Mouse (Mus musculus): ENCODE measurements at regions not wholly inside any gene's neighbourhood (a gene's known extent, or its start where the extent isn't known, plus 50 kb on each side); places are given as distances from the start of the nearest gene placed in this dataset.

GRCm38 (mm10) chr7:83031101-83031500, 164.0 kb downstream of the Mex3b start:
- H3ac ChIP-seq (ENCODE audit: control insufficient read depth, insufficient read length, low read depth), result no peak overlapping the region
- no peaks in the 10 kb centered on the region for H3K79me3 ChIP-seq (ENCODE audit: low read depth)
- H3K27me3 ChIP-seq (ENCODE audit: control insufficient read depth, insufficient read depth, insufficient read length), result no peaks in the 10 kb centered on the region
- TF ChIP-seq MYOD1 (IDR thresholded peaks at IDR 0.05; ENCODE audit: control insufficient read depth, insufficient read length, low read depth), result no peak
- TF ChIP-seq FOSL1 (IDR thresholded peaks at IDR 0.05; ENCODE audit: insufficient read depth, low read length, poor library complexity, severe bottlenecking), result no peak
- TF ChIP-seq CEBPB (IDR thresholded peaks at IDR 0.05; ENCODE audit: low read depth), result no peak
- no peak for TF ChIP-seq USF1 (IDR thresholded peaks at IDR 0.05; ENCODE audit: low read depth)
- no peak for TF ChIP-seq MAX (IDR thresholded peaks at IDR 0.05)
- no peak for TF ChIP-seq CTCF (IDR thresholded peaks at IDR 0.05; ENCODE audit: control insufficient read depth, insufficient read depth, insufficient read length)
- no peaks in the 10 kb centered on the region for H3K36me3 ChIP-seq (ENCODE audit: control insufficient read depth, insufficient read depth)
- no peak overlapping the region for H3K4me3 ChIP-seq (ENCODE audit: insufficient read depth, poor library complexity, severe bottlenecking)
- no peaks in the 10 kb centered on the region for H3K79me2 ChIP-seq (ENCODE audit: control insufficient read depth, insufficient read depth)

GRCm38 (mm10) chr7:83032025-83032424, 164.9 kb downstream of the Mex3b start:
- no peaks in the 10 kb centered on the region for H3K36me3 ChIP-seq (ENCODE audit: control insufficient read depth, insufficient read depth)
- H3K27me3 ChIP-seq (ENCODE audit: control insufficient read depth, insufficient read depth, insufficient read length), result no peaks in the 10 kb centered on the region
- no peak overlapping the region for H3ac ChIP-seq (ENCODE audit: control insufficient read depth, insufficient read length, low read depth)
- no peaks in the 10 kb centered on the region for H3K79me3 ChIP-seq (ENCODE audit: low read depth)
- H3K4me3 ChIP-seq (ENCODE audit: insufficient read depth, poor library complexity, severe bottlenecking), result no peak overlapping the region
- TF ChIP-seq CEBPB (IDR thresholded peaks at IDR 0.05; ENCODE audit: low read depth) (no peak), MYOD1 (IDR thresholded peaks at IDR 0.05; ENCODE audit: control insufficient read depth, insufficient read length, low read depth) (peak; percentile 80)
- H3K79me2 ChIP-seq (ENCODE audit: control insufficient read depth, insufficient read depth), result no peaks in the 10 kb centered on the region

GRCm38 (mm10) chr7:83032924-83033323, 165.8 kb downstream of the Mex3b start:
- Histone ChIP-seq H3K79me2 (ENCODE audit: control insufficient read depth, insufficient read depth) (no peaks in the 10 kb centered on the region), H3K27me3 (ENCODE audit: control insufficient read depth, insufficient read depth, insufficient read length) (no peaks in the 10 kb centered on the region), H3K79me3 (ENCODE audit: low read depth) (no peaks in the 10 kb centered on the region), H3K4me3 (ENCODE audit: insufficient read depth, poor library complexity, severe bottlenecking) (no peak overlapping the region), H3K36me3 (ENCODE audit: control insufficient read depth, insufficient read depth) (no peaks in the 10 kb centered on the region), H3ac (ENCODE audit: control insufficient read depth, insufficient read length, low read depth) (no peak overlapping the region)
- TF ChIP-seq USF1 (IDR thresholded peaks at IDR 0.05; ENCODE audit: low read depth), result no peak
- no peak for TF ChIP-seq CEBPB (IDR thresholded peaks at IDR 0.05; ENCODE audit: low read depth)
- no peak for TF ChIP-seq MYOD1 (IDR thresholded peaks at IDR 0.05; ENCODE audit: control insufficient read depth, insufficient read length, low read depth)
- TF ChIP-seq FOSL1 (IDR thresholded peaks at IDR 0.05; ENCODE audit: insufficient read depth, low read length, poor library complexity, severe bottlenecking), result no peak
- no peak for TF ChIP-seq MYOG (IDR thresholded peaks at IDR 0.05; ENCODE audit: control insufficient read depth, extremely low read depth, insufficient read length)
- no peak for TF ChIP-seq CTCF (IDR thresholded peaks at IDR 0.05; ENCODE audit: control insufficient read depth, insufficient read depth, insufficient read length)
- TF ChIP-seq MAX (IDR thresholded peaks at IDR 0.05), result no peak

GRCm38 (mm10) chr7:83035190-83035589, 168.1 kb downstream of the Mex3b start:
- H3K79me2 ChIP-seq (ENCODE audit: control insufficient read depth, insufficient read depth), result no peaks in the 10 kb centered on the region

GRCm38 (mm10) chr7:83036397-83036796, 169.3 kb downstream of the Mex3b start:
- Histone ChIP-seq H3ac (ENCODE audit: control insufficient read depth, insufficient read length, low read depth) (no peak overlapping the region), H3K79me3 (ENCODE audit: low read depth) (no peaks in the 10 kb centered on the region), H3K36me3 (ENCODE audit: control insufficient read depth, insufficient read depth) (no peaks in the 10 kb centered on the region)

More at GRCm38 (mm10) chr7:83035190-83035589, 168.1 kb downstream of the Mex3b start:
- no peaks in the 10 kb centered on the region for H3K36me3 ChIP-seq (ENCODE audit: control insufficient read depth, insufficient read depth)
- H3K4me3 ChIP-seq (ENCODE audit: insufficient read depth, poor library complexity, severe bottlenecking), result no peak overlapping the region
- no peak overlapping the region for H3ac ChIP-seq (ENCODE audit: control insufficient read depth, insufficient read length, low read depth)
- no peaks in the 10 kb centered on the region for H3K27me3 ChIP-seq (ENCODE audit: control insufficient read depth, insufficient read depth, insufficient read length)
- H3K79me3 ChIP-seq (ENCODE audit: low read depth), result no peaks in the 10 kb centered on the region
- TF ChIP-seq USF1 (IDR thresholded peaks at IDR 0.05; ENCODE audit: low read depth) (no peak), FOSL1 (IDR thresholded peaks at IDR 0.05; ENCODE audit: insufficient read depth, low read length, poor library complexity, severe bottlenecking) (no peak), CEBPB (IDR thresholded peaks at IDR 0.05; ENCODE audit: low read depth) (no peak), MAX (IDR thresholded peaks at IDR 0.05) (no peak), MYOG (IDR thresholded peaks at IDR 0.05; ENCODE audit: control insufficient read depth, extremely low read depth, insufficient read length) (no peak), MYOD1 (IDR thresholded peaks at IDR 0.05; ENCODE audit: control insufficient read depth, insufficient read length, low read depth) (no peak), CTCF (IDR thresholded peaks at IDR 0.05; ENCODE audit: control insufficient read depth, insufficient read depth, insufficient read length) (no peak)

GRCm38 (mm10) chr7:83037100-83037499, 170.0 kb downstream of the Mex3b start:
- H3K79me3 ChIP-seq (ENCODE audit: low read depth), result no peaks in the 10 kb centered on the region
- TF ChIP-seq CTCF (IDR thresholded peaks at IDR 0.05; ENCODE audit: control insufficient read depth, insufficient read depth, insufficient read length) (no peak), FOSL1 (IDR thresholded peaks at IDR 0.05; ENCODE audit: insufficient read depth, low read length, poor library complexity, severe bottlenecking) (no peak), USF1 (IDR thresholded peaks at IDR 0.05; ENCODE audit: low read depth) (no peak), MYOD1 (IDR thresholded peaks at IDR 0.05; ENCODE audit: control insufficient read depth, insufficient read length, low read depth) (no peak), MAX (IDR thresholded peaks at IDR 0.05) (no peak), CEBPB (IDR thresholded peaks at IDR 0.05; ENCODE audit: low read depth) (no peak), MYOG (IDR thresholded peaks at IDR 0.05; ENCODE audit: control insufficient read depth, extremely low read depth, insufficient read length) (no peak)
- H3K27me3 ChIP-seq (ENCODE audit: control insufficient read depth, insufficient read depth, insufficient read length), result no peaks in the 10 kb centered on the region
- H3K4me3 ChIP-seq (ENCODE audit: insufficient read depth, poor library complexity, severe bottlenecking), result no peak overlapping the region
- no peaks in the 10 kb centered on the region for H3K79me2 ChIP-seq (ENCODE audit: control insufficient read depth, insufficient read depth)
- H3ac ChIP-seq (ENCODE audit: control insufficient read depth, insufficient read length, low read depth), result no peak overlapping the region
- H3K36me3 ChIP-seq (ENCODE audit: control insufficient read depth, insufficient read depth), result no peaks in the 10 kb centered on the region

More at GRCm38 (mm10) chr7:83036397-83036796, 169.3 kb downstream of the Mex3b start:
- TF ChIP-seq FOSL1 (IDR thresholded peaks at IDR 0.05; ENCODE audit: insufficient read depth, low read length, poor library complexity, severe bottlenecking), result no peak
- no peak for TF ChIP-seq USF1 (IDR thresholded peaks at IDR 0.05; ENCODE audit: low read depth)
- TF ChIP-seq MAX (IDR thresholded peaks at IDR 0.05), result no peak
- no peak for TF ChIP-seq MYOG (IDR thresholded peaks at IDR 0.05; ENCODE audit: control insufficient read depth, extremely low read depth, insufficient read length)
- no peak for TF ChIP-seq CEBPB (IDR thresholded peaks at IDR 0.05; ENCODE audit: low read depth)
- no peak for TF ChIP-seq MYOD1 (IDR thresholded peaks at IDR 0.05; ENCODE audit: control insufficient read depth, insufficient read length, low read depth)
- no peak for TF ChIP-seq CTCF (IDR thresholded peaks at IDR 0.05; ENCODE audit: control insufficient read depth, insufficient read depth, insufficient read length)
- H3K79me2 ChIP-seq (ENCODE audit: control insufficient read depth, insufficient read depth), result no peaks in the 10 kb centered on the region
- H3K27me3 ChIP-seq (ENCODE audit: control insufficient read depth, insufficient read depth, insufficient read length), result no peaks in the 10 kb centered on the region
- no peak overlapping the region for H3K4me3 ChIP-seq (ENCODE audit: insufficient read depth, poor library complexity, severe bottlenecking)

Measured in C2C12 (cell line).